Mouse (Mus musculus) heart, adult 2 months (tissue): Measurements from ENCODE around the gene Hyal1.

Experiments
- CTCF ChIP-seq: fragments of 200-600 bp; IDR thresholded peaks from 2 replicates; pipeline ENCODE4 v1.8.1; 2022; ENCODE audit warnings: antibody characterized with exemption, mild to moderate bottlenecking, moderate library complexity
- POLR2A ChIP-seq: fragments of 200-500 bp; IDR thresholded peaks from 2 replicates; pipeline ENCODE4 v1.6.1; 2011; ENCODE audit warnings: mild to moderate bottlenecking, low read depth, low read length, control low read depth; ENCODE audit not compliant: insufficient read depth

DNA sequence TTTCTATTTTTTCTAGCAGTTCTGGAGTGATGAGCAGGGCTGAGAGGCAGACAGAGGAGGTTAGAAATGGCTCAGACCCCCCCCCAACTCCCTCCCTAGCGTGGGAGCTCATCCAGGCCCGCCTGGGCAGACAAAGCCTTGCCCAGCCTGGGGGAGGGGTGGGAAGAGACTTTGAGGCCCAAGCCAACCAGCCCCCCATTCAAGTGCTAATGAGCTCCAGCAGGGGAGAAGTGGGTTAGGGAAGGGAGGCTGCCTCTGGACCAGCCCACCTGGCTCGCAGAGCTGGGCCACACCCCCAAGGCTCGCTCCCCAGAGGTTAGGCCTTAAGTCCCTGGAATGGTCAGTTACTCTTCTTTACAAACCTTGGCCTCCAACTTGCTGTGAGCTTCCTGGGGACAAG lies 53.8 kb downstream of the Hyal1 start:
- TF ChIP-seq POLR2A, result no peak
- TF ChIP-seq CTCF, result no peak
